Mouse (Mus musculus) liver, embryonic 14.5 days (tissue): ENCODE measurements around the gene Gm14137.

Source experiments
- CTCF ChIP-seq: IDR thresholded peaks from 2 replicates; pipeline ENCODE4 v1.5.1; 2016; ENCODE audit warnings: antibody characterized with exemption, low read depth, control low read depth
- EP300 ChIP-seq: IDR thresholded peaks from 2 replicates; pipeline ENCODE4 v1.6.1; 2016; ENCODE audit warnings: antibody characterized with exemption, low read depth

DNA sequence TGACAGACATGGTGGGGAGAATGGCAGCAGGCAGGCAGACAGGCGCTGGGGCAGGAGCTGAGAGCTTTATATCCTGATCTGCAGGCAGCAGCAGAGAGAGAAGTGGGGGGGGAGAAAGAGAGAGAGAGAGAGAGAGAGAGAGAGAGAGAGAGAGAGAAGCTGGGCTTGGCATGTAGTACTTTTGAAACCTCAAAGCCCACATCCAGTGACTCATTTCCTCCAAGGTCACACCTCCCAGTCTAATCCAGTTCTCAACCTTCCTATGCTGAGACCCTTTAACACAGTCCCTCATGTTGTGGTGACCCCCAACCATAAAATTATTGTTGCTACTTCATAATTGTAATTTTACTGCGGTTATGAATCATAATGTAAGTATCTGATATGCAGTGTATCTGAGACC lies 4.0 kb upstream of the Gm14137 start:
- TF ChIP-seq EP300 (no peak), CTCF (no peak)
